ENCODE assay signal across 8 mouse cellular contexts in genomic region chr2:30470143-30470946, GRCm38 (mm10). TPM values are rescaled to one million over a fixed set of nuclear protein-coding genes. Genes with fewer than 3 reads are reported as not detected.
DNase-seq lines count a peak whose midpoint lies in the region; ATAC-seq and TF ChIP-seq lines count a peak whose summit lies in the region.

No protein-coding gene starts in this region.

- H3K9me3 ChIP-seq in intestine, postnatal 0 days (ENCODE audit: control insufficient read depth), result no peaks in the 10 kb centered on the region
- H3K9me3 ChIP-seq in limb, embryonic 15.5 days, result no peaks in the 10 kb centered on the region
- H3K9me3 ChIP-seq in midbrain, postnatal 0 days (ENCODE audit: low read length), result no peaks in the 10 kb centered on the region
- H3K9me3 ChIP-seq in stomach, postnatal 0 days (ENCODE audit: control insufficient read depth, low read length), result no peaks in the 10 kb centered on the region

- DNase-seq in 3134 (ENCODE audit: extremely low read depth, insufficient read length, low spot score), result peak; percentile 88
- peak; percentile 86 for DNase-seq in embryo, embryonic 9.5 days (ENCODE audit: extremely low spot score)
- DNase-seq in heart, adult 18-20 months, result peak; percentile 86 to 87
- DNase-seq in midbrain, postnatal 0 days (ENCODE audit: low spot score), result peak; percentile 79
- peak; percentile 71 for DNase-seq in stomach, postnatal 0 days (ENCODE audit: low spot score)

- no peaks in the 10 kb centered on the region for H3K36me3 ChIP-seq in intestine, postnatal 0 days (ENCODE audit: control insufficient read depth, insufficient read depth)
- no peaks in the 10 kb centered on the region for H3K36me3 ChIP-seq in limb, embryonic 15.5 days
- no peaks in the 10 kb centered on the region for H3K36me3 ChIP-seq in midbrain, postnatal 0 days (ENCODE audit: insufficient read depth, low read length)
- H3K36me3 ChIP-seq in stomach, postnatal 0 days (ENCODE audit: control insufficient read depth, insufficient read depth, low read length), result no peaks in the 10 kb centered on the region

- no peak for TF ChIP-seq EP300 in stomach, postnatal 0 days (optimal IDR thresholded peaks at IDR 0.05)

- no peaks in the 10 kb centered on the region for H3K27me3 ChIP-seq in intestine, postnatal 0 days (replicated peaks; ENCODE audit: control insufficient read depth, insufficient read depth, low read length)
- H3K27me3 ChIP-seq in limb, embryonic 15.5 days, result no peaks in the 10 kb centered on the region
- H3K27me3 ChIP-seq in midbrain, postnatal 0 days (ENCODE audit: insufficient read depth, low read length), result no peaks in the 10 kb centered on the region
- no peaks in the 10 kb centered on the region for H3K27me3 ChIP-seq in stomach, postnatal 0 days (ENCODE audit: control insufficient read depth, insufficient read depth, low read length)

- H3K9ac ChIP-seq in intestine, postnatal 0 days (ENCODE audit: low read depth, low read length), result peak overlapping the region; percentile 48
- H3K9ac ChIP-seq in limb, embryonic 15.5 days, result peak overlapping the region; percentile 72
- peak overlapping the region; percentile 69 for H3K9ac ChIP-seq in midbrain, postnatal 0 days (replicated peaks; ENCODE audit: low read length, poor library complexity, severe bottlenecking)
- peak overlapping the region; percentile 76 for H3K9ac ChIP-seq in stomach, postnatal 0 days (ENCODE audit: low read length)

- WGBS in intestine, postnatal 0 days, result under 1% methylated on average over 46 of the region's 46 CpGs
- under 1% methylated on average over 46 of the region's 46 CpGs for WGBS in limb, embryonic 15.5 days
- under 1% methylated on average over 46 of the region's 46 CpGs for WGBS in midbrain, postnatal 0 days
- WGBS in stomach, postnatal 0 days, result under 1% methylated on average over 46 of the region's 46 CpGs

- peak; percentile 16 for ATAC-seq in activated CD4-positive, CD25-positive, alpha-beta regulatory T cell, adult 4 months
- no peak for ATAC-seq in intestine, postnatal 0 days
- ATAC-seq in limb, embryonic 15.5 days (ENCODE audit: insufficient number of reproducible peaks, low FRiP score, low TSS enrichment, low read depth), result peak; percentile 12; the same call in 1 of the 2 replicates
- 0 out of 2 replicates have a peak, but pooled peaks have one; percentile 2 for ATAC-seq in midbrain, postnatal 0 days (ENCODE audit: low FRiP score)
- ATAC-seq in stomach, postnatal 0 days (ENCODE audit: low FRiP score, low TSS enrichment), result peak; percentile 9; the same call in 1 of the 2 replicates

- peak overlapping the region; percentile 74 for H3K27ac ChIP-seq in intestine, postnatal 0 days (ENCODE audit: low read depth, low read length)
- H3K27ac ChIP-seq in limb, embryonic 15.5 days, result peak overlapping the region; percentile 97
- H3K27ac ChIP-seq in midbrain, postnatal 0 days (ENCODE audit: low read depth, low read length), result peak overlapping the region; percentile 80
- H3K27ac ChIP-seq in stomach, postnatal 0 days (replicated peaks), result peak overlapping the region; percentile 94

- H3K4me1 ChIP-seq in intestine, postnatal 0 days (replicated peaks; ENCODE audit: control insufficient read depth, insufficient read depth, low read length), result peaks cover 5% of the 10 kb centered on the region; the same call in 1 of the 2 replicates
- peaks cover 46% of the 10 kb centered on the region for H3K4me1 ChIP-seq in limb, embryonic 15.5 days
- H3K4me1 ChIP-seq in midbrain, postnatal 0 days (ENCODE audit: insufficient read depth, low read length), result peaks cover 21% of the 10 kb centered on the region; the same call in 1 of the 2 replicates
- H3K4me1 ChIP-seq in stomach, postnatal 0 days (replicated peaks; ENCODE audit: control insufficient read depth, insufficient read depth), result peaks cover 4% of the 10 kb centered on the region; the same call in 1 of the 2 replicates

- peak; percentile 21 for TF ChIP-seq CTCF in intestine, postnatal 0 days (IDR thresholded peaks at IDR 0.05; ENCODE audit: low read depth)
- TF ChIP-seq CTCF in midbrain, postnatal 0 days (IDR thresholded peaks at IDR 0.05), result peak; percentile 47; the same call in 1 of the 2 replicates
- TF ChIP-seq CTCF in stomach, postnatal 0 days (IDR thresholded peaks at IDR 0.05; ENCODE audit: low read depth), result peak; percentile 47

- peak overlapping the region; percentile 98 for H3K4me2 ChIP-seq in intestine, postnatal 0 days (replicated peaks; ENCODE audit: low read depth)
- H3K4me2 ChIP-seq in limb, embryonic 15.5 days, result peak overlapping the region; percentile 96
- peak overlapping the region; percentile 98 for H3K4me2 ChIP-seq in midbrain, postnatal 0 days (ENCODE audit: low read depth, low read length, poor library complexity, severe bottlenecking)
- H3K4me2 ChIP-seq in stomach, postnatal 0 days (replicated peaks; ENCODE audit: low read depth), result peak overlapping the region; percentile 92

- peak overlapping the region; percentile 39 for H3K4me3 ChIP-seq in intestine, postnatal 0 days (ENCODE audit: low read depth, low read length)
- H3K4me3 ChIP-seq in limb, embryonic 15.5 days, result peak overlapping the region; percentile 83
- H3K4me3 ChIP-seq in midbrain, postnatal 0 days (ENCODE audit: low read depth, low read length), result peak overlapping the region; percentile 87
- peak overlapping the region; percentile 47 for H3K4me3 ChIP-seq in stomach, postnatal 0 days (ENCODE audit: low read depth, low read length)

RNA-seq across cellular contexts. Expression of gene Ier5l, which starts 3.7 kb away (rescaled TPM):
- polyA plus RNA-seq in activated CD4-positive, CD25-positive, alpha-beta regulatory T cell, adult 4 months (2017; shearing (Covaris generic)), result under 1 TPM in 1 of 2 experiments, not detected in 1; 0.16 TPM
- 1 to 10 TPM; 2.6 to 3.2 TPM for total RNA-seq in heart, adult 18-20 months (2021)
- polyA plus RNA-seq in intestine, postnatal 0 days (2015; fragmentation: Nextera tagmentation; extraction: Ambion mirVana), result 1.6 and 2.2 TPM in 2 replicates
- 1.9 and 2.1 TPM in 2 replicates for polyA plus RNA-seq in limb, embryonic 15.5 days (2015; fragmentation: Nextera tagmentation; extraction: Ambion mirVana)
- 23.6 and 28.2 TPM in 2 replicates for total RNA-seq in midbrain, postnatal 0 days (2014; rRNA removed)
- polyA plus RNA-seq in midbrain, postnatal 0 days (2015; fragmentation: Nextera tagmentation; extraction: Ambion mirVana), result 2.6 and 3.2 TPM in 2 replicates
- polyA plus RNA-seq in stomach, postnatal 0 days (2015; fragmentation: Nextera tagmentation; extraction: Ambion mirVana), result 1.8 and 4.4 TPM in 2 replicates

RNA-seq across cellular contexts. Expression of gene Ptpa, which starts 54.5 kb away (rescaled TPM):
- 10 to 100 TPM; 46.4 to 73.2 TPM for polyA plus RNA-seq in activated CD4-positive, CD25-positive, alpha-beta regulatory T cell, adult 4 months (2017; shearing (Covaris generic))
- total RNA-seq in heart, adult 18-20 months (2021), result 10 to 100 TPM; 81.6 to 96.7 TPM
- 70.9 and 71.4 TPM in 2 replicates for polyA plus RNA-seq in intestine, postnatal 0 days (2015; fragmentation: Nextera tagmentation; extraction: Ambion mirVana)
- 137 and 149 TPM in 2 replicates for polyA plus RNA-seq in limb, embryonic 15.5 days (2015; fragmentation: Nextera tagmentation; extraction: Ambion mirVana)
- 139 and 147 TPM in 2 replicates for total RNA-seq in midbrain, postnatal 0 days (2014; rRNA removed)
- 138 and 141 TPM in 2 replicates for polyA plus RNA-seq in midbrain, postnatal 0 days (2015; fragmentation: Nextera tagmentation; extraction: Ambion mirVana)
- 76.6 and 79.6 TPM in 2 replicates for polyA plus RNA-seq in stomach, postnatal 0 days (2015; fragmentation: Nextera tagmentation; extraction: Ambion mirVana)

RNA-seq across cellular contexts. Expression of gene Crat, which starts 54.7 kb away (rescaled TPM):
- polyA plus RNA-seq in activated CD4-positive, CD25-positive, alpha-beta regulatory T cell, adult 4 months (2017; shearing (Covaris generic)), result 1 to 10 TPM; 2.9 to 3.5 TPM
- total RNA-seq in heart, adult 18-20 months (2021), result 100 to 1,000 TPM; 507 to 509 TPM
- 46.1 and 46.4 TPM in 2 replicates for polyA plus RNA-seq in intestine, postnatal 0 days (2015; fragmentation: Nextera tagmentation; extraction: Ambion mirVana)
- polyA plus RNA-seq in limb, embryonic 15.5 days (2015; fragmentation: Nextera tagmentation; extraction: Ambion mirVana), result 23.9 and 37.6 TPM in 2 replicates
- 32.6 and 38.0 TPM in 2 replicates for total RNA-seq in midbrain, postnatal 0 days (2014; rRNA removed)
- polyA plus RNA-seq in midbrain, postnatal 0 days (2015; fragmentation: Nextera tagmentation; extraction: Ambion mirVana), result 24.9 and 27.4 TPM in 2 replicates
- 22.0 and 25.9 TPM in 2 replicates for polyA plus RNA-seq in stomach, postnatal 0 days (2015; fragmentation: Nextera tagmentation; extraction: Ambion mirVana)
